Mouse (Mus musculus): ENCODE results near the gene Isg20. TPM values are rescaled to one million over a fixed set of nuclear protein-coding genes. Genes with fewer than 3 reads are reported as not detected.
A peak's percentile ranks its signal among the peaks of the same experiment; 100 is the strongest.

Isg20 gene
- polyA plus RNA-seq, 2 experiments, result 1.5 to 2.5 TPM

- H3K4me1 ChIP-seq (ENCODE audit: control insufficient read depth, insufficient read depth, low read length), result peaks cover 13% of the 10 kb centered on the region; the same call in 1 of the 2 replicates
- no peak overlapping the region for H3K27ac ChIP-seq (replicated peaks; ENCODE audit: low read depth, low read length)
- no peaks in the 10 kb centered on the region for H3K36me3 ChIP-seq (ENCODE audit: control insufficient read depth, insufficient read depth, low read length)
- DNase-seq (ENCODE audit: low spot score) (peak; percentile 89), ATAC-seq (ENCODE audit: low FRiP score, low read depth) (peak; percentile 66; the same call in 1 of the 2 replicates)
- 15% methylated on average over 6 of the region's 6 CpGs for WGBS
- H3K4me2 ChIP-seq (replicated peaks; ENCODE audit: low read depth, low read length, severe bottlenecking), result no peak overlapping the region
- H3K27me3 ChIP-seq (ENCODE audit: control insufficient read depth, insufficient read depth, low read length), result no peaks in the 10 kb centered on the region
- no peak for TF ChIP-seq POLR2A (IDR thresholded peaks at IDR 0.05; ENCODE audit: borderline replicate concordance, extremely low read depth, insufficient read depth, insufficient read length)
- no peak overlapping the region for H3K9ac ChIP-seq (ENCODE audit: low read depth, low read length, severe bottlenecking)
- H3K9me3 ChIP-seq (ENCODE audit: control insufficient read depth, low read length), result no peaks in the 10 kb centered on the region
- no peak overlapping the region for H3K4me3 ChIP-seq (replicated peaks; ENCODE audit: low read length)
Measured at GRCm38 (mm10) chr7:78924300-78924699, 11.1 kb downstream of the Isg20 start.

DNA sequence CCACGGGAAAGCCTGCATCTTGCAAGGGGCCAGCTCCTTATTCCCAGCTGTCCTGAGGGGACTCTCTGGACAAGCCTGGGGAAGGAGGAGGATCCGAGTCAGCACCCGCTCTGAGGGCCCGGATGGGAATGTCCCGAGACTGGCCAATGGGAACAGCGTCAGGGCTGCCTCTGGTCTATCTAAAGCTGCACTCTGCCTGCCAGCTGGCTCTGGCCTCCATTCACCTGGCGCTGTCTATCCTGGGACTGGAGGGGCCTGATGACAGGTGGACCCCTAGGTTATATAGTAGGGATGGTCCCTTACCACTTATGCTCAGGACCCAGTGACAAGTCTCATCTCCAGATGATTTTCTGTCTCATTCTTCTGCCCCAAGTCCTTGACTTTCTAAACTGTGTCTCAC lies 11.6 kb downstream of the Isg20 start:
- WGBS, result 64% methylated on average over 7 of the region's 7 CpGs
- TF ChIP-seq POLR2A (IDR thresholded peaks at IDR 0.05; ENCODE audit: borderline replicate concordance, extremely low read depth, insufficient read depth, insufficient read length), result no peak
- H3K4me1 ChIP-seq (ENCODE audit: control insufficient read depth, insufficient read depth, low read length), result peaks cover 13% of the 10 kb centered on the region; the same call in 1 of the 2 replicates
- H3K4me2 ChIP-seq (replicated peaks; ENCODE audit: low read depth, low read length, severe bottlenecking), result no peak overlapping the region
- H3K9ac ChIP-seq (ENCODE audit: low read depth, low read length, severe bottlenecking), result no peak overlapping the region
- no peaks in the 10 kb centered on the region for H3K36me3 ChIP-seq (ENCODE audit: control insufficient read depth, insufficient read depth, low read length)
- H3K27ac ChIP-seq (replicated peaks; ENCODE audit: low read depth, low read length), result no peak overlapping the region
- H3K27me3 ChIP-seq (ENCODE audit: control insufficient read depth, insufficient read depth, low read length), result no peaks in the 10 kb centered on the region
- H3K9me3 ChIP-seq (ENCODE audit: control insufficient read depth, low read length), result no peaks in the 10 kb centered on the region
- ATAC-seq (ENCODE audit: low FRiP score, low read depth) (peak; percentile 48; the same call in 1 of the 2 replicates), DNase-seq (ENCODE audit: low spot score) (no peak)
- no peak overlapping the region for H3K4me3 ChIP-seq (replicated peaks; ENCODE audit: low read length)

DNA sequence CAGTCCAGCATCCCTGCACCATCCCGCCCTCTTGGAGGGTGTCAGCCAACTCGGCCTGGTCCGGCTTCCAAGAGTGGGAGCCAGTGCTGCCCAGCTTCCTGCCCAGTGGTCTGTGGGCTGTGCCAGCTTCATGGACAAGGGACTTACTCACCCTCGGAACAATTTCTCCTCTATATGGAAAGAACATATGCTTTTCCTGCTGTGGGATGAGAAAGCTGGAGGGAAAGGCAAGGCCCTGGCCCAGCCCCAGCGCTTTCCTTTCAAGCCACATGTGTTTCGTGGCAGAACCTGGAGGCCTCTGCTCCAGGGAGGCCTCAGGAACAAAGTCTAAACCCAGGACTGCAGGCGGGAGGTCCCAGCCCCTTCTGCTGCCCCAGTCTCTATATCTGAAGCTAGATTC lies 12.5 kb downstream of the Isg20 start:
- ATAC-seq (ENCODE audit: low FRiP score, low read depth) (no peak), DNase-seq (ENCODE audit: low spot score) (peak; percentile 35)
- no peak overlapping the region for H3K4me2 ChIP-seq (replicated peaks; ENCODE audit: low read depth, low read length, severe bottlenecking)
- no peak overlapping the region for H3K9ac ChIP-seq (ENCODE audit: low read depth, low read length, severe bottlenecking)
- no peak for TF ChIP-seq POLR2A (IDR thresholded peaks at IDR 0.05; ENCODE audit: borderline replicate concordance, extremely low read depth, insufficient read depth, insufficient read length)
- H3K36me3 ChIP-seq (ENCODE audit: control insufficient read depth, insufficient read depth, low read length), result no peaks in the 10 kb centered on the region
- H3K27ac ChIP-seq (replicated peaks; ENCODE audit: low read depth, low read length), result peak overlapping the region; percentile 69
- H3K9me3 ChIP-seq (ENCODE audit: control insufficient read depth, low read length), result no peaks in the 10 kb centered on the region
- peaks cover 13% of the 10 kb centered on the region; the same call in 1 of the 2 replicates for H3K4me1 ChIP-seq (ENCODE audit: control insufficient read depth, insufficient read depth, low read length)
- WGBS, result 62% methylated on average over 7 of the region's 7 CpGs
- H3K27me3 ChIP-seq (ENCODE audit: control insufficient read depth, insufficient read depth, low read length), result no peaks in the 10 kb centered on the region
- no peak overlapping the region for H3K4me3 ChIP-seq (replicated peaks; ENCODE audit: low read length)

DNA sequence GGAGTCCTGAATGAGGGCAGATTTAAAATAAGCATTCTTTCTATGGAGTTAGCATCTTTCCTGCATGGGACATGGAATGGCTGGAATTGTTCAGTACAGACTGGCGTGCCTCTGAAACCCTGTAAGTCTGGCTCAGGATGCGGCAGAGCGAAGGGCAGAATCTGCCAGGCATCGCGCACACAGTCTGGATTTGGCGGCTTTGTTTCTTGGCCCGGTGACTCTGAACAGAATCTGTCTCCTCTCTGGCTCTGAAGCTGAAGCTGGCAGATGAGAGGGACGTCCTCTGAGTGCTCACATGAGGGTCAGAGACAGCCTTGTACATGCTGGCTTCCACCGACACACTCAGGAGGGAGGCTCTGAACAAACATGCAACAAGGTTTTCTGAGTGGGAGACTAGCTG lies 12.9 kb downstream of the Isg20 start:
- H3K4me3 ChIP-seq (replicated peaks; ENCODE audit: low read length), result no peak overlapping the region
- H3K4me1 ChIP-seq (ENCODE audit: control insufficient read depth, insufficient read depth, low read length), result peaks cover 13% of the 10 kb centered on the region; the same call in 1 of the 2 replicates
- 72% methylated on average over 9 of the region's 9 CpGs for WGBS
- ATAC-seq (ENCODE audit: low FRiP score, low read depth) (no peak), DNase-seq (ENCODE audit: low spot score) (no peak)
- H3K36me3 ChIP-seq (ENCODE audit: control insufficient read depth, insufficient read depth, low read length), result no peaks in the 10 kb centered on the region
- H3K9me3 ChIP-seq (ENCODE audit: control insufficient read depth, low read length), result no peaks in the 10 kb centered on the region
- TF ChIP-seq POLR2A (IDR thresholded peaks at IDR 0.05; ENCODE audit: borderline replicate concordance, extremely low read depth, insufficient read depth, insufficient read length), result no peak
- no peaks in the 10 kb centered on the region for H3K27me3 ChIP-seq (ENCODE audit: control insufficient read depth, insufficient read depth, low read length)
- no peak overlapping the region for H3K9ac ChIP-seq (ENCODE audit: low read depth, low read length, severe bottlenecking)
- H3K4me2 ChIP-seq (replicated peaks; ENCODE audit: low read depth, low read length, severe bottlenecking), result no peak overlapping the region
- H3K27ac ChIP-seq (replicated peaks; ENCODE audit: low read depth, low read length), result peak overlapping the region; percentile 69

- Histone ChIP-seq H3K27ac (replicated peaks; ENCODE audit: low read depth, low read length) (no peak overlapping the region), H3K4me3 (replicated peaks; ENCODE audit: low read length) (no peak overlapping the region), H3K4me1 (ENCODE audit: control insufficient read depth, insufficient read depth, low read length) (peaks cover 13% of the 10 kb centered on the region; the same call in 1 of the 2 replicates), H3K36me3 (ENCODE audit: control insufficient read depth, insufficient read depth, low read length) (no peaks in the 10 kb centered on the region), H3K9ac (ENCODE audit: low read depth, low read length, severe bottlenecking) (no peak overlapping the region), H3K4me2 (replicated peaks; ENCODE audit: low read depth, low read length, severe bottlenecking) (no peak overlapping the region), H3K9me3 (ENCODE audit: control insufficient read depth, low read length) (no peaks in the 10 kb centered on the region), H3K27me3 (ENCODE audit: control insufficient read depth, insufficient read depth, low read length) (no peaks in the 10 kb centered on the region)
- WGBS, result 74% methylated on average over 3 of the region's 3 CpGs
- TF ChIP-seq POLR2A (IDR thresholded peaks at IDR 0.05; ENCODE audit: borderline replicate concordance, extremely low read depth, insufficient read depth, insufficient read length), result no peak
- DNase-seq (ENCODE audit: low spot score) (no peak), ATAC-seq (ENCODE audit: low FRiP score, low read depth) (no peak)
Measured at GRCm38 (mm10) chr7:78927266-78927665, 14.0 kb downstream of the Isg20 start.

Measured in limb, embryonic 14.5 days (tissue).